Mouse (Mus musculus) thymus, postnatal 10 days (tissue): ENCODE data around the gene Lag3.

Experiments
- DNase-seq, 2 experiments: peaks; one replicate each; pipeline ENCODE4 v3.0.0; 2021; ENCODE audit warnings: low spot score in 2 of 2

Lag3 gene

DNA sequence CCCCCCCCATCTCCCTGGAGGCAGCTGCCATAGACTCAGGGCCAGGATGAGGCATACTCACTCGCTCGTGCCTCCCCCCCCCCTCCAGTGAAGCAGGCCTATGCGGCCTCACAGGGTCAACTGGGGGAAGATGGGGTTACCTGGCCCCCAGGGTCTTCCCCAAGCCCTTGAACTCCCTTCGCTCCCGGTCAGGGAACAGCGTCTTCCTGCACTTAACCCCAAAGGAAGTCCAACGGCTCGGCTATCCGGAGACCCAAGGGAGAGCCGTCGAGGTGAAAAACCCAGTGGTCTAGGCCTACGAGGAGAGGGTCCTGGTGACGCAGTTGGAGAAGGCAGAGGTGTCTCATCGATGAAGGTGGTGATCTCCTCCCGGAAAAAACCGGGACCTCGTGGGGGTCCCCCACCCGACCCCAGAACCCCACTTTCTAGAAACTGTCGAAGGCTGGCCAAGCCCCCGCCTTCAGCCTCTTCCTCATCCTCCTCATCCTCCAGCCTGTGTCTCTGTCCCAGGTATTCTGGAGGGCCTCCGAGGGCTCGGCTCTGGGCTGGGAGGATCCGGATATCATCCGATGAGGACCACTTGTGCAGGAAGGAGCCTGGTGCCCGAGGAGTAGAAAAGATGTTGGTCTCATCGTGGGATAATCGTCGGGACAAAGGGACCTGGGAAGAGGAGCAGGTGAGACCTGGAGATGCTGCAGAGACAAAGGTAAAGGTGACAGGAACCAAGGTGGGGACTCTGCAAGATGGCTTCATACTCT lies 52.8 kb downstream of the Lag3 start:
- no peak for DNase-seq

DNA sequence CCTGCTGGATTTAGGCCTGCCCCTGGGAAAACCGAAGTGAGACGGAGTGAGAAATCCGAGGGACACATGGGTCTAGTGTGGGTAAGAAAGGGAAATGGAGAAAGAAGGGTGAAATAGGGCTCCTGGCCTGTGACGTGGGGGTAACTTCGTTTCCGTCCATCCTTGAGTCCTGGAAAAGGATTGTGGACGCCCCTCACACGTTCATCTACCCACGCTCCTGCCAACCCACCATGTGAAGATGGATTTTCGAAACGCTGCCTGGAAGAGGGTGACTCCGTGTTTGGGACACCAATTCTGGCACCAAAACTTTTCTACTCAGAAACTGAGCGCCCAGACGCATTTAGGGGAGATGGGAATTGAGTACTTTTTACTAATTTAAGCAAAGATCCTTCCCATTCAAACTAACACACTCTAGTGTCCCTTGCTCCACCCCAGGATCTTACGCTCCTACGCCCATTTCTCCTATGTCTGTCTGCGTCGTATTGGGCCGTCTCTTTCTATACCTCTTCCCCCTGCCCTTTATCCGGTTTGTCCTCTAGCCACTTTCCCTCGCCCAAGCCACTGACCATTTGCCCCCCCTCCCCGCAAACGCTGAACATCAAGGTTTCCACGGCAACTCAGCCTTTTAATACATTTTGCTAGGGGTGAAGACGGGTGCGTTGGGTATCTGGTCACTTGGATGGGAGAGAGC lies 53.5 kb downstream of the Lag3 start:
- DNase-seq = no peak

DNA sequence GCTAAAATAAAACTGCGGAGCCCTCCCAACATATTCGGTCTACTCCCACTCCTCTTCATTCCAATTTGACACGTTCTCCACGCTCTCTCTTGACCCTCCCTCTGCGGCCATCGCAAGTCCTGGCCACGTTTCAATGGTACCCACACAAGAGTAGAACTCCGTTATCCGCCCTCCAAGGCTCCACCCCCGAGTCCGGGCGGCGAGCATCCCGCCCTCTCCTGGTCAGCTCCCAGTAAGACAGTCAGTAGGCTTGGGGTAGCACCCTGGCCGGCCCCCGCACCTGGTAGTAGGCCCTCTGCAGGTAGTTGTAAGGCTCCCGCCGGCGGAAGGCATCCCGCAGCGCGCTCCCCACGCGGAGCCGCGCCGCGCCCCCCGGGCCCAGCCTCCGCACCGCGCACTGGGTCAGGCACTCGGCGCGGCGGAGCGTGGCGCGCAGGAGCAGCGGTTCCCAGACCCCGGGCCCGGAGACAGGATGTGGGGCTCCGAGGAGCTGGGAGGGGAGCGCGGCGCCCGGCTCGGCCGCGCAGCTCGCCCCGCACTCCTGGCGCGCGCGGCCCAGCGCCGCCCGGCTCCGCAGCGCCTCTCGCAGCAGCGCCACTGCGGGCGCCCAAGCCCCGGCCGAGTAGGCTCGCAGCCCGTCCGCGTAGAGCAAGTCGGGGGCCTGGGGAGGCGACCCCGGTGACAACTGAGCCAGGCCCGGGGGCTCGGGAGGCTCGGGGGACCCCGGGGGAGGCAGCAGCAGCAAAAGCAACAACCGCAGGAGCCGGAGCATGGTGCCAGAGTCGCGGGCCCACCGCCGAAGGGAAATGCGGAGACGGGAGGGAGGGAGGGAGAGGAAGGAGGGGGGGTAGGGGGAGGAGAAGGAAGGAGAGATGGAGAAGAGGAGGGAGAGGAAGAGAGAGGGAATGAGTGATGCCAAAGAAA lies 54.3 kb downstream of the Lag3 start, which contains the start of gene P3h3:
TSS of gene P3h3 (minus strand) at position 837 of the 924 bp plus-strand sequence.
- DNase-seq = peak; percentile 76 to 79

DNA sequence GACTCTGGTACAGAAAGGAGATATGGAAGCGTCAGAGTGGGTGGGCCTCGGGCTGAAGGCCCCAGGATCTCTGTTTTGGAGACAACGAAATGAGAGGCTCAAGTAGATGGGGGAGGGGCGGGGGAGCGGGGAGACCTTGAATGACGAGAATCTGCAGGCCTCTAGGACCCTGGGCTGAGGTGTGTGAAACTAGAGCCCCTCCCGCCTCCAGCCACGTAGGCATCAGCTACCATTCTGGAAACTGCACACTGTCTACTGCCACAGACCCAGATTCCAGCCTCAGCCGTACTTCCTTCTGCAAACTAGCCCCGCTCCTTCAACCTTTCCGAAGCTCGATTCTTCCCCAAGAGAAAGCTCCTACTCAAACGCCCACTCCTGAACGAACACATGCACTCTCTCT lies 55.2 kb downstream of the Lag3 start:
- DNase-seq = no peak

DNA sequence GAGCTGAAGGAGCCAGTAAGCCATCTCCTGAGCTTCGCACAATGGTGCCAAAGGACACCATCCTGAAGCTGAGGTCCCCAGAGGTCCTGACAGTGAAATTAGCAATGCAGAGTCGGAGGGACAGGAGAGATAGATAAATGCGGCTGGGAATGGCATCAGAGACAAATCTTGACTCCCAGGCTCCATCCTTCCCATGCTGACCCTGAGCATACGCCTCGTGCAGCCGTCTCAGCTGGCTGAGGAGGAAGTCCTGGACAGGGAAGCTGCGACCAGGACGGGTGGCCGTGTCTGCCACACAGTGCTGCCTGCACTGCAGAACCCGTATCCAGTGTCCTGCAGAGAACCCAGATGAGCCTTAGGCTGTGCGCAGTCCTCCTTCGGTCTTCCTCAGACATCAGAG lies 56.9 kb downstream of the Lag3 start:
- DNase-seq = no peak
